27 mouse cellular contexts compared by ENCODE assay signal in the genomic region with DNA sequence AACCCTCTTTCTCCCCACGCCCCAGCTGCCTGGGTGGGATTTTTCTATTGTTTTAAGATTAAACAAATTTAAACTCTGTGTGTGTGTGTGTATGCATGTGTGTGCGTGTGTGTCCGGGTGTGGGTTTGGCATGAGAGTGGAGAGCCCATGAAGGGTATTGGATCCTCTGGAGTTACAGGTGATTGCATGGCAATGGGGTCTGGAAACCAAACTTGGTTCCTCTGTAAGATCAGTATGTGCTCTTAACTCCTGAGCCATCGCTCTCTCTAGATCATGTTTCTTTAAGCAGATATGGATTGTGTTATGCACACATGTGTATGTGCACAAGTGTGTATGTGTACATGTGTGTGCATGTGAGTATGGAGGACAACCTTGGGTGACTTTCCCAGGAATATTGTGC. TPM values are rescaled to one million over a fixed set of nuclear protein-coding genes. Genes with fewer than 3 reads are reported as not detected.
DNase-seq lines count a peak whose midpoint lies in the region; ATAC-seq and TF ChIP-seq lines count a peak whose summit lies in the region.
"Had no signal": no experiment of that assay in that cellular context is flagged by ENCODE, and none has a peak within 500 bp of the region (broad histone marks: within the 10 kb centered on the region; RNA-seq: fewer than 3 reads in every experiment).

No protein-coding gene starts in this region.

- DNase-seq in spleen, adult 2 months (ENCODE audit: low read depth in 1 of 2, low spot score in 2 of 2), result no peak
- DNase-seq in spleen, postnatal 36 days (ENCODE audit: low spot score in 2 of 2), result no peak
- DNase-seq: cerebellum, adult 8-10 months; cerebellum, postnatal 25 days; gastrocnemius, postnatal 14 days; heart, postnatal 36 days; kidney, adult 9 months; kidney, postnatal 14 days; layer of hippocampus, adult 9-11 months; midbrain, embryonic 14.5 days; right cerebral cortex, postnatal 14 days had no signal

- TF ChIP-seq CTCF in spleen, adult 2 months (IDR thresholded peaks at IDR 0.05; ENCODE audit: extremely low read depth, insufficient read depth, insufficient read length, insufficient replicate concordance), result no peak

- no peak overlapping the region for H3K4me3 ChIP-seq in liver, embryonic 15.5 days (replicated peaks)
- H3K4me3 ChIP-seq in liver, embryonic 12.5 days, result no peak overlapping the region
- H3K4me3 ChIP-seq in spleen, adult 2 months (ENCODE audit: extremely low read depth, insufficient read depth, insufficient read length), result no peak overlapping the region
- H3K4me3 ChIP-seq in brown adipose tissue, adult 24 weeks (ENCODE audit: insufficient read depth, low read depth, low read length), result no peak overlapping the region
- no peak overlapping the region for H3K4me3 ChIP-seq in stomach, embryonic 15.5 days (replicated peaks)
- no peak overlapping the region for H3K4me3 ChIP-seq in forebrain, embryonic 13.5 days
- H3K4me3 ChIP-seq: forebrain, embryonic 12.5 days; hindbrain, embryonic 12.5 days had no signal

- H3K9ac ChIP-seq in liver, embryonic 15.5 days, result no peak overlapping the region
- no peak overlapping the region for H3K9ac ChIP-seq in liver, embryonic 12.5 days
- no peak overlapping the region for H3K9ac ChIP-seq in stomach, embryonic 15.5 days
- H3K9ac ChIP-seq in forebrain, embryonic 13.5 days, result no peak overlapping the region
- H3K9ac ChIP-seq: embryonic facial prominence, embryonic 15.5 days; forebrain, embryonic 12.5 days; hindbrain, embryonic 12.5 days; liver, embryonic 14.5 days had no signal

- H3K9me3 ChIP-seq in liver, embryonic 15.5 days (replicated peaks), result no peaks in the 10 kb centered on the region
- H3K9me3 ChIP-seq in liver, embryonic 12.5 days (replicated peaks), result no peaks in the 10 kb centered on the region
- H3K9me3 ChIP-seq in stomach, embryonic 15.5 days, result no peaks in the 10 kb centered on the region
- H3K9me3 ChIP-seq in forebrain, embryonic 13.5 days (replicated peaks), result no peaks in the 10 kb centered on the region
- H3K9me3 ChIP-seq: embryonic facial prominence, embryonic 10.5 days; embryonic facial prominence, embryonic 15.5 days; forebrain, embryonic 12.5 days; hindbrain, embryonic 12.5 days; megakaryocyte, embryonic 14.5 days had no signal

- no peak for TF ChIP-seq POLR2A in spleen, adult 2 months (IDR thresholded peaks at IDR 0.05; ENCODE audit: low read depth, low read length)

- 53% methylated on average over 4 of the region's 4 CpGs for WGBS in liver, embryonic 15.5 days (ENCODE audit: insufficient replicate concordance)
- 54% methylated on average over 4 of the region's 4 CpGs for WGBS in liver, embryonic 12.5 days (ENCODE audit: insufficient replicate concordance)
- WGBS in spleen, adult 2 months, result 59% methylated on average over 4 of the region's 4 CpGs
- 65% methylated on average over 4 of the region's 4 CpGs for WGBS in stomach, embryonic 15.5 days
- 61% methylated on average over 4 of the region's 4 CpGs for WGBS in forebrain, embryonic 13.5 days

- H3K27me3 ChIP-seq in liver, embryonic 15.5 days, result peaks cover 3% of the 10 kb centered on the region; the same call in 1 of the 2 replicates
- H3K27me3 ChIP-seq in liver, embryonic 12.5 days (replicated peaks), result peaks cover 13% of the 10 kb centered on the region
- H3K27me3 ChIP-seq in spleen, adult 2 months (ENCODE audit: control insufficient read depth, insufficient read depth, low read length), result no peaks in the 10 kb centered on the region
- H3K27me3 ChIP-seq in stomach, embryonic 15.5 days (replicated peaks), result no peaks in the 10 kb centered on the region
- no peaks in the 10 kb centered on the region for H3K27me3 ChIP-seq in forebrain, embryonic 13.5 days
- H3K27me3 ChIP-seq: embryonic facial prominence, embryonic 15.5 days; hindbrain, embryonic 12.5 days had no signal

- ATAC-seq in liver, embryonic 15.5 days (ENCODE audit: insufficient read depth), result no peak
- ATAC-seq in liver, embryonic 12.5 days, result no peak
- ATAC-seq in stomach, embryonic 15.5 days (ENCODE audit: insufficient read depth, low FRiP score, low read depth), result no peak
- no peak for ATAC-seq in forebrain, embryonic 13.5 days
- ATAC-seq: activated CD4-positive, CD25-positive, alpha-beta regulatory T cell, adult 4 months had no signal

- H3K4me2 ChIP-seq in liver, embryonic 15.5 days, result peak overlapping the region; percentile 58; the same call in 1 of the 2 replicates
- no peak overlapping the region for H3K4me2 ChIP-seq in liver, embryonic 12.5 days
- no peak overlapping the region; the same call in 1 of the 2 replicates for H3K4me2 ChIP-seq in stomach, embryonic 15.5 days
- no peak overlapping the region for H3K4me2 ChIP-seq in forebrain, embryonic 13.5 days

- H3K4me1 ChIP-seq in liver, embryonic 15.5 days (replicated peaks), result peaks cover 26% of the 10 kb centered on the region
- peaks cover 29% of the 10 kb centered on the region for H3K4me1 ChIP-seq in liver, embryonic 12.5 days
- peaks cover 42% of the 10 kb centered on the region for H3K4me1 ChIP-seq in spleen, adult 2 months (ENCODE audit: control insufficient read depth, insufficient read depth, insufficient read length)
- peaks cover 16% of the 10 kb centered on the region for H3K4me1 ChIP-seq in brown adipose tissue, adult 24 weeks (ENCODE audit: control insufficient read depth, insufficient read depth, insufficient read length, low read length)
- H3K4me1 ChIP-seq in stomach, embryonic 15.5 days, result peaks cover 21% of the 10 kb centered on the region; the same call in 1 of the 2 replicates
- peaks cover 9% of the 10 kb centered on the region for H3K4me1 ChIP-seq in forebrain, embryonic 13.5 days

- no peaks in the 10 kb centered on the region for H3K36me3 ChIP-seq in liver, embryonic 15.5 days (replicated peaks)
- no peaks in the 10 kb centered on the region for H3K36me3 ChIP-seq in liver, embryonic 12.5 days
- H3K36me3 ChIP-seq in spleen, adult 2 months (ENCODE audit: control insufficient read depth, insufficient read depth, low read length), result no peaks in the 10 kb centered on the region
- H3K36me3 ChIP-seq in stomach, embryonic 15.5 days, result no peaks in the 10 kb centered on the region
- H3K36me3 ChIP-seq in forebrain, embryonic 13.5 days (ENCODE audit: poor library complexity, severe bottlenecking), result no peaks in the 10 kb centered on the region
- H3K36me3 ChIP-seq: embryonic facial prominence, embryonic 10.5 days; embryonic facial prominence, embryonic 15.5 days; forebrain, embryonic 12.5 days; hindbrain, embryonic 12.5 days had no signal

- peak overlapping the region; percentile 65; the same call in 1 of the 2 replicates for H3K27ac ChIP-seq in liver, embryonic 15.5 days (replicated peaks)
- no peak overlapping the region for H3K27ac ChIP-seq in liver, embryonic 12.5 days
- H3K27ac ChIP-seq in spleen, adult 2 months (ENCODE audit: insufficient read depth, low read length), result peak overlapping the region; percentile 94
- peak overlapping the region; percentile 57; the same call in 1 of the 2 replicates for H3K27ac ChIP-seq in brown adipose tissue, adult 24 weeks (replicated peaks; ENCODE audit: low read depth, low read length)
- H3K27ac ChIP-seq in stomach, embryonic 15.5 days, result peak overlapping the region; percentile 35; the same call in 1 of the 2 replicates
- H3K27ac ChIP-seq in forebrain, embryonic 13.5 days, result no peak overlapping the region
- H3K27ac ChIP-seq: embryonic facial prominence, embryonic 15.5 days; forebrain, embryonic 12.5 days; hindbrain, embryonic 12.5 days; liver, embryonic 14.5 days had no signal

RNA-seq across cellular contexts. Expression of gene Spocd1, which starts 14.4 kb away (rescaled TPM):
- not detected in 2 replicates for polyA plus RNA-seq in liver, embryonic 15.5 days (2015; fragmentation: Nextera tagmentation; extraction: Ambion mirVana)
- polyA plus RNA-seq in liver, embryonic 12.5 days (2016; fragmentation: Nextera tagmentation; extraction: Ambion mirVana), result 0.04 TPM in 2 replicates
- polyA plus RNA-seq in spleen, adult 2 months (2012; rRNA removed), result 0.07 and 0.11 TPM in 2 replicates
- polyA plus RNA-seq in brown adipose tissue, adult 24 weeks (2012; ENCODE audit: insufficient read depth, insufficient read length, missing spikeins), result not detected in 2 replicates
- polyA plus RNA-seq in stomach, embryonic 15.5 days (2015; fragmentation: Nextera tagmentation; extraction: Ambion mirVana), result 0.04 TPM in 1 of 2 replicates, not detected in the other
- polyA plus RNA-seq in forebrain, embryonic 13.5 days (2015; fragmentation: Nextera tagmentation; extraction: Ambion mirVana), result not detected in 2 replicates
- polyA plus RNA-seq: activated CD4-positive, CD25-positive, alpha-beta regulatory T cell, adult 4 months; embryonic facial prominence, embryonic 10.5 days; forebrain, embryonic 12.5 days; intestine, embryonic 16.5 days; limb, embryonic 11.5 days; midbrain, embryonic 14.5 days; neural tube, embryonic 14.5 days; small intestine, adult 2 months had no signal

Comparison
In these comparisons a context has a peak if more than half of its experiments do, and no peak if none do; other contexts are left out.
1. H3K27ac ChIP-seq: peak in liver, embryonic 15.5 days (single experiment), spleen, adult 2 months (single experiment), brown adipose tissue, adult 24 weeks (single experiment) and stomach, embryonic 15.5 days (single experiment); none in liver, embryonic 12.5 days (single experiment) and forebrain, embryonic 13.5 days (single experiment).